Mouse (Mus musculus) megakaryocyte, embryonic 14.5 days (primary cell): ENCODE data around the gene Vhl. TPM values are rescaled to one million over a fixed set of nuclear protein-coding genes. Genes with fewer than 3 reads are reported as not detected.
"Not testable (repeated sequence)": the region's sequence is repeated elsewhere in the genome, so short reads cannot be mapped to it uniquely, and the experiment has no call there.

Source experiments
- H3K27me3 ChIP-seq: replicated peaks from 2 replicates; pipeline ENCODE3; 2012; ENCODE audit warnings: inconsistent platforms
- H3K36me3 ChIP-seq: replicated peaks from 2 replicates; pipeline ENCODE3; 2012; ENCODE audit warnings: low read length, inconsistent platforms, mixed read lengths
- H3K4me1 ChIP-seq: 2 replicates; pipeline ENCODE4 v1.6.1; 2012; ENCODE audit warnings: inconsistent platforms
- H3K4me3 ChIP-seq: replicated peaks from 2 replicates; pipeline ENCODE3; 2012; ENCODE audit warnings: moderate library complexity, mild to moderate bottlenecking, inconsistent platforms
- H3K9me3 ChIP-seq: 2 replicates; pipeline ENCODE4 v1.6.1; 2012; ENCODE audit warnings: inconsistent platforms
- FLI1 ChIP-seq: IDR thresholded peaks from 2 replicates; pipeline ENCODE4 v1.6.1; 2012; ENCODE audit warnings: low read length, inconsistent platforms, mixed read lengths
- GATA1 ChIP-seq: IDR thresholded peaks from 3 replicates; pipeline ENCODE4 v1.6.1; 2012; ENCODE audit warnings: mixed read lengths, low read length, inconsistent platforms, borderline replicate concordance
- polyA plus RNA-seq: library from polyadenylated mRNA; stranded (reverse); fragments of >175 nt; gene quantifications from 2 replicates; pipeline ENCODE4 v1.2.3, GENCODE M21; 2012; ENCODE audit warnings: low replicate concordance; ENCODE audit not compliant: insufficient read depth

Vhl gene
- polyA plus RNA-seq, 1 experiment, result 2.8 TPM

GRCm38 (mm10) chr6:113660492-113661352, 37.0 kb downstream of the Vhl start:
- peaks cover 25% of the 10 kb centered on the region for H3K4me1 ChIP-seq

GRCm38 (mm10) chr6:113661353-113662241, 37.8 kb downstream of the Vhl start:
- H3K27me3 ChIP-seq, result peaks cover 70% of the 10 kb centered on the region
- H3K9me3 ChIP-seq, result peaks cover 14% of the 10 kb centered on the region
- H3K4me3 ChIP-seq, result no peak overlapping the region
- H3K36me3 ChIP-seq, result peaks cover 5% of the 10 kb centered on the region
- H3K4me1 ChIP-seq, result peaks cover 34% of the 10 kb centered on the region
- TF ChIP-seq FLI1 (no peak), GATA1 (no peak)

More at GRCm38 (mm10) chr6:113660492-113661352, 37.0 kb downstream of the Vhl start:
- Histone ChIP-seq H3K27me3 (peaks cover 64% of the 10 kb centered on the region), H3K9me3 (peaks cover 14% of the 10 kb centered on the region), H3K4me3 (no peak overlapping the region), H3K36me3 (peaks cover 5% of the 10 kb centered on the region)
- TF ChIP-seq GATA1 (no peak), FLI1 (no peak)

GRCm38 (mm10) chr6:113662964-113663700, 39.4 kb downstream of the Vhl start:
- H3K4me1 ChIP-seq, result peaks cover 47% of the 10 kb centered on the region
- H3K9me3 ChIP-seq, result peaks cover 14% of the 10 kb centered on the region
- H3K36me3 ChIP-seq, result peaks cover 5% of the 10 kb centered on the region

GRCm38 (mm10) chr6:113664305-113664704, 40.5 kb downstream of the Vhl start:
- peaks cover 5% of the 10 kb centered on the region for H3K36me3 ChIP-seq
- H3K4me3 ChIP-seq, result no peak overlapping the region
- peaks cover 14% of the 10 kb centered on the region for H3K9me3 ChIP-seq
- H3K27me3 ChIP-seq, result peaks cover 75% of the 10 kb centered on the region
- H3K4me1 ChIP-seq, result peaks cover 55% of the 10 kb centered on the region
- no peak for TF ChIP-seq GATA1
- no peak for TF ChIP-seq FLI1

More at GRCm38 (mm10) chr6:113662964-113663700, 39.4 kb downstream of the Vhl start:
- Histone ChIP-seq H3K4me3 (no peak overlapping the region), H3K27me3 (peaks cover 74% of the 10 kb centered on the region)
- TF ChIP-seq FLI1 (no peak), GATA1 (no peak)

- Histone ChIP-seq H3K9me3 (peaks cover 22% of the 10 kb centered on the region), H3K36me3 (peaks cover 18% of the 10 kb centered on the region), H3K4me1 (peaks cover 46% of the 10 kb centered on the region), H3K27me3 (peaks cover 67% of the 10 kb centered on the region), H3K4me3 (no peak overlapping the region)
- no peak for TF ChIP-seq FLI1
- no peak for TF ChIP-seq GATA1
Observed at GRCm38 (mm10) chr6:113667611-113668122, 43.9 kb downstream of the Vhl start.

GRCm38 (mm10) chr6:113668287-113669154, 44.8 kb downstream of the Vhl start:
- TF ChIP-seq FLI1 (no peak), GATA1 (no peak)
- Histone ChIP-seq H3K4me1 (peaks cover 51% of the 10 kb centered on the region), H3K9me3 (peaks cover 14% of the 10 kb centered on the region), H3K36me3 (peaks cover 18% of the 10 kb centered on the region), H3K4me3 (peak overlapping the region; percentile 79), H3K27me3 (peaks cover 64% of the 10 kb centered on the region)

GRCm38 (mm10) chr6:113669821-113670220, 46.1 kb downstream of the Vhl start:
- TF ChIP-seq FLI1 (no peak), GATA1 (no peak)
- H3K9me3 ChIP-seq, result peaks cover 12% of the 10 kb centered on the region
- H3K36me3 ChIP-seq, result peaks cover 18% of the 10 kb centered on the region
- no peak overlapping the region for H3K4me3 ChIP-seq
- peaks cover 51% of the 10 kb centered on the region for H3K4me1 ChIP-seq
- H3K27me3 ChIP-seq, result peaks cover 61% of the 10 kb centered on the region

GRCm38 (mm10) chr6:113672029-113672428, 48.3 kb downstream of the Vhl start:
- H3K4me3 ChIP-seq, result not testable (repeated sequence)
- H3K36me3 ChIP-seq, result peaks cover 18% of the 10 kb centered on the region
- H3K9me3 ChIP-seq, result peaks cover 12% of the 10 kb centered on the region
- H3K27me3 ChIP-seq, result peaks cover 48% of the 10 kb centered on the region
- peaks cover 38% of the 10 kb centered on the region for H3K4me1 ChIP-seq

- no peak for TF ChIP-seq GATA1
- no peak for TF ChIP-seq FLI1
- Histone ChIP-seq H3K27me3 (peaks cover 43% of the 10 kb centered on the region), H3K4me3 (no peak overlapping the region), H3K9me3 (peaks cover 12% of the 10 kb centered on the region), H3K4me1 (peaks cover 29% of the 10 kb centered on the region), H3K36me3 (peaks cover 18% of the 10 kb centered on the region)
Observed at GRCm38 (mm10) chr6:113672989-113673388, 49.2 kb downstream of the Vhl start.
